Mouse (Mus musculus) splenic B cell, adult 2 months (primary cell): Measurements from ENCODE around the gene Dlg1.

ENCODE experiments used
- DNase-seq: peaks from one replicate; pipeline ENCODE4 v3.0.0-alpha.2; 2011; ENCODE audit warnings: low read depth, low spot score
- H3K27me3 ChIP-seq: 2 replicates; pipeline ENCODE4 v1.6.1; 2012; ENCODE audit warnings: mild to moderate bottlenecking, low read length, moderate library complexity, mixed read lengths; ENCODE audit not compliant: control insufficient read depth, poor library complexity, insufficient read depth, severe bottlenecking
- H3K36me3 ChIP-seq: 2 replicates; pipeline ENCODE4 v1.6.1; 2012; ENCODE audit warnings: mild to moderate bottlenecking, low read length, moderate library complexity, mixed read lengths; ENCODE audit not compliant: control insufficient read depth, poor library complexity, insufficient read depth, severe bottlenecking

Gene Dlg1

DNA sequence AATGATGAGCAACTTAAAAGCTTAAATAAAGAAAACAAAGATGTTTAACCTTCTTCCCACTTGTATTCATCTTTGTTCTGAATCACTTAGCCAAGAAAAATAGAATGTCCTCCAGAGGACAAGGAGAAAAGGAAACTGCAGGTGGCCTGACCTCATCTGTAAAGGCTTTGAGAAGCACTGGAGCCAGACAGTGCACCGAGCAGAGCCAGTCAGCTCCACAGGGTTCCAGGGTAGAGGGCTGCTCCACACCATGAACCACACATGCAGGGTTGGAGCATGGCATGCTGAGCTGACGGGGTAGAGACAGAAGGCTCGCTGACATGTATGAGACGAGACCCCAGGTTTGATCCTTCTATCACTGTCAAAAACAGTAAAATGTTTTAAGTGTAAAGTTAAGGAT lies 162.8 kb downstream of the Dlg1 start:
- DNase-seq = no peak
- no peaks in the 10 kb centered on the region for H3K27me3 ChIP-seq
- no peaks in the 10 kb centered on the region for H3K36me3 ChIP-seq

DNA sequence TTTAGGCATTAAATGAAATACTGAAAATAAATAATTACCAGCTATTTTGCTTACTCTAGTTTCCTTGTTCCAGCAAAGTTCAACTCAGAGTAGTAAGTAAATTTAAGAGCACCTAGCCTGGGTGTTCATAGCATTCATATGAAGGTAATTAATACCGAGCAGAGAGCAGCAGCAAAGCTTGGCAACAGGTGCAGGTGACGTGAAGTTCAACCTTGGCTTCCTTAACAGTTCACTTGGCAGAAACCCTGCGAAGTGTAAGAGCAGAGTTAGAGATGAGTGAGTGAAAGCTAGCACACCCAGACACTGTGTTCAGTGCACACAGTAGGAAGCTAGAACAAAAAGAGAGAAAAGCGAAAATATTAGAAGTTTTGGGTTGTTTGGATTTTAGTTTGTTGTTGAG lies 167.5 kb downstream of the Dlg1 start:
- DNase-seq = no peak
- no peaks in the 10 kb centered on the region for H3K27me3 ChIP-seq
- no peaks in the 10 kb centered on the region for H3K36me3 ChIP-seq

GRCm38 (mm10) chr16:31832630-31833422 lies 169.6 kb downstream of the Dlg1 start:
- DNase-seq = no peak
- no peaks in the 10 kb centered on the region for H3K36me3 ChIP-seq
- H3K27me3 ChIP-seq = no peaks in the 10 kb centered on the region

- Histone ChIP-seq H3K27me3 (no peaks in the 10 kb centered on the region), H3K36me3 (no peaks in the 10 kb centered on the region)
- DNase-seq = no peak
Observed at GRCm38 (mm10) chr16:31834011-31834584, 170.9 kb downstream of the Dlg1 start.

DNA sequence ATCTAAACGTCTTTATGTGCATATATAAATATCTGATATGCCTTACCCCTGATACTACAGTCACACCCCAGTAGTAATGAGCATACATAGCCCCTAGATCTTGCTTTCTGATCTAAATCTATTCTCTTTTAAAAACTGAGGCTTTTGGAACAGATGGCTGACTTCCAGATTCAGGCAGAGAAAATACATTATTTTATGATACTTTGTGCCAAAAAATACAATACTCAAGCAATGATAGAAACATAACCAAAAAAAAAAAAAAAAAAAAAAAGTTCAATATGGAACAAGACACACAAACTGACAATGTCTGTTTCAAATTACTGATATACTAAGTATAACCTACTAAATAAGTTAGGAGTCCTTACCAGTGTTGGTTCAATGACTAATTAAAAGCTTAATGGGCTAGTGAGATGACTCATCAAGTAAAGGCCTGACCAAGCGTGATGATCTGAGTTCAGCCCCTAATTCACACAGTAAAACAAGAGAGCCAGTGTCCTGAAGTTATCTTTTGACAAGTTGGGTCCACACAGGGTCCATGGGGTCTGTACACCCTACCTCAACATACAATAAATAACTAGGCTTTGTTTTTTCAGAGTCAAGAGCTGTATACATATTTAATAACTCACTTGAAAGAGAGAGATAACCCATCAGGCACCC lies 171.5 kb downstream of the Dlg1 start:
- H3K27me3 ChIP-seq = no peaks in the 10 kb centered on the region
- H3K36me3 ChIP-seq = no peaks in the 10 kb centered on the region
- no peak for DNase-seq

GRCm38 (mm10) chr16:31837362-31837761 lies 174.1 kb downstream of the Dlg1 start:
- Histone ChIP-seq H3K36me3 (no peaks in the 10 kb centered on the region), H3K27me3 (no peaks in the 10 kb centered on the region)
- DNase-seq = no peak

DNA sequence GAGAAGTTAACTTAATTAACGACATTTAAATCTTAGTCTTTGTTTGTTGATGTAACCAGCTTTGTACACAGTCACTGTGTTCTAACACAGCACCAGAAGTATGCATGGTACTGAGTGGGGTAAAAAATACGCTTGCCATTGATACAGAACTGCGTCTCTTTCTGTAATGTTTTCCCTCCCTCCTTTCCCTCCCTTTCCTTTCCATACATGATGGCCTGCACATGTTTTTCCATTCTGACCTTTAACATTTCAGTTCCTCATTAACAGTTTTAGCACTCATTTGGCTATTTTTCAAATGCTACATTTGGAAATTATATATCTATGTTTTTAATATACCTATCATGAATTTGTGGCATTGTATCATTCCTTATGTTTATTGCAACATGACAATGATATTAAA lies 181.0 kb downstream of the Dlg1 start:
- DNase-seq = no peak
- Histone ChIP-seq H3K36me3 (0 out of 2 replicates have a peak, but pooled peaks cover 3% of the 10 kb centered on the region), H3K27me3 (no peaks in the 10 kb centered on the region; the same call in 1 of the 2 replicates)

- H3K27me3 ChIP-seq = no peaks in the 10 kb centered on the region; the same call in 1 of the 2 replicates
- no peak for DNase-seq
- 0 out of 2 replicates have a peak, but pooled peaks cover 3% of the 10 kb centered on the region for H3K36me3 ChIP-seq
Observed at GRCm38 (mm10) chr16:31846763-31847162, 183.5 kb downstream of the Dlg1 start.

DNA sequence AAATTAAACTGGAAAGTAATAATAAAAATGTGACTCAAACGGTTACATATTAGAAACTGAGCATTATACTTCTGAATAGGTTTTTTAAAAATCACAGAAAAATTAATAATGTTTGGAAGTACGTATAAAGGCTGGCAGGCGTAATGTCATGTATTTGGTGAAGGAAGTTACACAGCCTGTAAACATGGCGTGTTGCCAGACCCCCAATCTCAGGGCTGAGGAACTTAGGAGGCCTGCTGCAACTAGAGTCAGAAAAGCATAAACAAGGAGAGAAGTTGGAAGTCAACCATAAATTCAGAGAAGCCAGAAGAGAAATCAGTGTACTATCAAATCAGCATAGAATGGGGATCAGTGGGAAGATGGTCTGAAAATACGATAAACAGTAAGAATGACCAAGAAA lies 200.7 kb downstream of the Dlg1 start:
- H3K36me3 ChIP-seq = peaks cover 8% of the 10 kb centered on the region
- no peaks in the 10 kb centered on the region for H3K27me3 ChIP-seq
- no peak for DNase-seq

GRCm38 (mm10) chr16:31865242-31865641 lies 202.0 kb downstream of the Dlg1 start:
- no peak for DNase-seq
- Histone ChIP-seq H3K27me3 (no peaks in the 10 kb centered on the region), H3K36me3 (peaks cover 8% of the 10 kb centered on the region)

GRCm38 (mm10) chr16:31866911-31867310 lies 203.7 kb downstream of the Dlg1 start:
- peaks cover 10% of the 10 kb centered on the region for H3K36me3 ChIP-seq
- no peak for DNase-seq
- no peaks in the 10 kb centered on the region for H3K27me3 ChIP-seq

DNA sequence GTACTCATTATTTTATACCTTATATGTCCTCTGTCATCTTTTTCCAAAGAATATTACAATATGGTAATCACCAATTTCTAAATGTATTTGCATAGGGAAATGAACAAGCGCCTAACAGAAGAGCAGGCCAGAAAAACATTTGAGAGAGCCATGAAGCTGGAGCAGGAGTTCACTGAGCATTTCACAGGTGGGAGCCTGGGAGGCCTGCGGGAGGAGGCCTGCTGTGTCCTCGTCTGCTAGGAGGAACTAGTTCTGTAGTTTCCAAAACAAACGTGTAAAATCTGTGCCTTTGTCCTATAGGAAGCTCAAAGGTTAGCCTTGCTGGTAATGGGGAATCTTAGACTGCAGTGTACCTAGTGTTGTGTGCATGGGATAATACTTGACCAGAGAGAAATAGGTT lies 204.5 kb downstream of the Dlg1 start:
- DNase-seq = no peak
- peaks cover 12% of the 10 kb centered on the region for H3K36me3 ChIP-seq
- no peaks in the 10 kb centered on the region for H3K27me3 ChIP-seq

DNA sequence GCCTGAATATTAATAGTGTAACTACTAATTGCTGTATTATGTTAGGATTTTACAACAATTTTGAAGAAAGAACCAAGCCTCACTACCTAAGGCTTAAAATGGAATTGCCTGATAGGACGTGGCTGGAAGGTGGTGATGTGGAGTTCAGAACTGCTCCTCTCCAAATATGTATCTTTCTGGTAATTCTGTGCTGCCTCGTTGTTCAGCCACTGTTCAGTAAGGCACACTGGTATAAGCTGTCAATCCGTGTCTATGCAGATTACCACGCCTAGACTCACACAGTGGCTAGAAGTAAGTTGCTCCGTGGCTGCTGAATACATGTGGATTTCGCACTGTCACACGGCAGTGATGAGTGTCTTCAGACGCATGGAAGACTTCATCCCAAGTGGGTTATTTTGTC lies 210.5 kb downstream of the Dlg1 start:
- Histone ChIP-seq H3K27me3 (no peaks in the 10 kb centered on the region), H3K36me3 (0 out of 2 replicates have a peak, but pooled peaks cover 4% of the 10 kb centered on the region)
- no peak for DNase-seq

GRCm38 (mm10) chr16:31875391-31875790 lies 212.1 kb downstream of the Dlg1 start:
- no peak for DNase-seq
- 0 out of 2 replicates have a peak, but pooled peaks cover 4% of the 10 kb centered on the region for H3K36me3 ChIP-seq
- no peaks in the 10 kb centered on the region for H3K27me3 ChIP-seq

DNA sequence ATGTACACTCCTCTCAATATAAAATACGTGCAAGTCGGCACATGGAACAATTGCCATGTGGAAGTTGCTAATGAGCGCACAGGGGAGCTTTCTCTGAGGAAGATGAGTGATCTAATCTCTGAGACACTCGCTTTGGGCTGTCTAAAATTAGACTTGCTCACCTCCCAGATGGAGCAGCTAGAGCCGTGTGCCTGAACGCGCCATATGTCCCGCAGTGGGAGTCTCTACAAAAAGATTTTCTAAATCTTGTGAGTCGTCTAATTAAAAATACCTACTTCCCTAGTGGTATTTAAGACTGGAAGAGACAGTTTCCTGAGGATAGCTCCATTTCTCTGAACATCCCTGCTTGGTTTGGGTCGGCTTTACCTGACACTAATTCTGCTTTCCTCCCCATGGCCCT lies 213.1 kb downstream of the Dlg1 start:
- H3K27me3 ChIP-seq = no peaks in the 10 kb centered on the region
- no peak for DNase-seq
- H3K36me3 ChIP-seq = 0 out of 2 replicates have a peak, but pooled peaks cover 4% of the 10 kb centered on the region
